Mouse (Mus musculus): ENCODE results near the gene Cwc27.

The Cwc27 gene

GRCm38 (mm10) chr13:104816635-104817571 is at the start of gene Cwc27:
Gene Cwc27, minus strand, starts transcription at chr13:104817142.
- in situ Hi-C loops (cut with MboI, MseI): loop anchor here (5.0 kb wide), 1 partner anchor 125 kb away; no protein-coding TSS in a partner anchor

- in situ Hi-C loops (cut with MboI, MseI): no loop called here
Measured at GRCm38 (mm10) chr13:104866726-104867125, 49.8 kb upstream of the Cwc27 start.

- in situ Hi-C loops (cut with MboI, MseI): loop anchor here (5.0 kb wide), 1 partner anchor 51 kb away; no protein-coding TSS in a partner anchor
Measured at GRCm38 (mm10) chr13:104863127-104863979, 46.4 kb upstream of the Cwc27 start, which contains the start of gene Shisal2b. Gene Shisal2b, minus strand, starts transcription at chr13:104863893.

GRCm38 (mm10) chr13:104853645-104854044 is 36.7 kb upstream of the Cwc27 start:
- in situ Hi-C loops (cut with MboI, MseI): no loop called here

GRCm38 (mm10) chr13:104843295-104844089 is 26.6 kb upstream of the Cwc27 start:
- in situ Hi-C loops (cut with MboI, MseI): no loop called here

- in situ Hi-C loops (cut with MboI, MseI): no loop called here
Measured at GRCm38 (mm10) chr13:104841937-104842336, 25.0 kb upstream of the Cwc27 start.

- in situ Hi-C loops (cut with MboI, MseI): no loop called here
Measured at GRCm38 (mm10) chr13:104837628-104838027, 20.7 kb upstream of the Cwc27 start.

GRCm38 (mm10) chr13:104832811-104833210 is 15.9 kb upstream of the Cwc27 start:
- in situ Hi-C loops (cut with MboI, MseI): no loop called here

- in situ Hi-C loops (cut with MboI, MseI): no loop called here
Measured at GRCm38 (mm10) chr13:104825470-104825869, 8.5 kb upstream of the Cwc27 start.

GRCm38 (mm10) chr13:104822411-104822838 is 5.5 kb upstream of the Cwc27 start:
- in situ Hi-C loops (cut with MboI, MseI): no loop called here

- in situ Hi-C loops (cut with MboI, MseI): no loop called here
Measured at GRCm38 (mm10) chr13:104821908-104822307, 5.0 kb upstream of the Cwc27 start.

GRCm38 (mm10) chr13:104821192-104821591 is 4.2 kb upstream of the Cwc27 start:
- in situ Hi-C loops (cut with MboI, MseI): no loop called here

- in situ Hi-C loops (cut with MboI, MseI): loop anchor here (5.0 kb wide), 1 partner anchor 125 kb away; no protein-coding TSS in a partner anchor
Measured at GRCm38 (mm10) chr13:104817696-104818095, 754 bp upstream of the Cwc27 start.

GRCm38 (mm10) chr13:104816270-104816634 is 690 bp downstream of the Cwc27 start:
- in situ Hi-C loops (cut with MboI, MseI): loop anchor here (5.0 kb wide), 1 partner anchor 126 kb away; no protein-coding TSS in a partner anchor

- in situ Hi-C loops (cut with MboI, MseI): no loop called here
Measured at GRCm38 (mm10) chr13:104805681-104806080, 11.3 kb downstream of the Cwc27 start.

GRCm38 (mm10) chr13:104799566-104800182 is 17.3 kb downstream of the Cwc27 start:
- in situ Hi-C loops (cut with MboI, MseI): loop anchor here (25.0 kb wide), 1 partner anchor 512 kb away; the partner anchor contains the start of gene Adamts6

GRCm38 (mm10) chr13:104799067-104799466 is 17.9 kb downstream of the Cwc27 start:
- in situ Hi-C loops (cut with MboI, MseI): loop anchor here (25.0 kb wide), 1 partner anchor 512 kb away; the partner anchor contains the start of gene Adamts6

- in situ Hi-C loops (cut with MboI, MseI): loop anchor here (25.0 kb wide), 1 partner anchor 507 kb away; the partner anchor contains the start of gene Adamts6
Measured at GRCm38 (mm10) chr13:104794421-104794820, 22.5 kb downstream of the Cwc27 start.

GRCm38 (mm10) chr13:104792184-104792583 is 24.8 kb downstream of the Cwc27 start, which contains the start of gene Srek1ip1:
Gene Srek1ip1, plus strand, starts transcription at chr13:104792484.
- in situ Hi-C loops (cut with MboI, MseI): loop anchor here (25.0 kb wide), 1 partner anchor 505 kb away; the partner anchor contains the start of gene Adamts6

GRCm38 (mm10) chr13:104789663-104790062 is 27.3 kb downstream of the Cwc27 start:
- in situ Hi-C loops (cut with MboI, MseI): loop anchor here (25.0 kb wide), 1 partner anchor 502 kb away; the partner anchor contains the start of gene Adamts6
